28 mouse cellular contexts compared by ENCODE assay signal in the genomic region with DNA sequence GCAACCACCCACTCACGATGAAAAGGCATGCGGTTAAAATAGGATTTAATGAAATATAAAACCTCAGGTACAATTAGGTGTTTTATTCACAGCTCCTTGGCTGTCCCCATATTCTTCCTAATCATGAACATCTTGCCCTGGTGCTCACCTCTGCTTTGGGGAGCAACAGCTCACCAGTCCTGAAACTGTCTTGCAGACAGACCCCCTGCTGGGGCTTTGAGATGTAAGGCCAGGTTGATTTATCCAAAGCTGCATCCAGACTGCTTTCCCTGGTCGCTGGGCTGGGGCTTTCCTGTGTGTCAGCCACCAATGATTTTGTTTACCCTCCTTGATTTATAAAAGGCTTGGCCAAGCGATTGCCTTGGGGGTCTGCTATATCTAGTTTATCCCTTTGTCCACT.
"Had no signal": no experiment of that assay in that cellular context is flagged by ENCODE, and none has a peak within 500 bp of the region (broad histone marks: within the 10 kb centered on the region; RNA-seq: fewer than 3 reads in every experiment).

No protein-coding gene starts in this region.

- H3K9me3 ChIP-seq: heart, embryonic 13.5 days; heart, embryonic 15.5 days; limb, embryonic 15.5 days had no signal

- H3K36me3 ChIP-seq: heart, embryonic 13.5 days; heart, embryonic 15.5 days; hindbrain, embryonic 10.5 days; hindbrain, embryonic 12.5 days; kidney, embryonic 15.5 days; limb, embryonic 13.5 days; limb, embryonic 15.5 days; liver, embryonic 12.5 days had no signal

- ATAC-seq: hindbrain, embryonic 16.5 days; inflammation-experienced regulatory T-cells, adult 6 months; intestine, embryonic 16.5 days; liver, embryonic 12.5 days had no signal

- H3K27me3 ChIP-seq: heart, embryonic 13.5 days; heart, embryonic 15.5 days; hindbrain, embryonic 12.5 days; kidney, embryonic 15.5 days; limb, embryonic 15.5 days; liver, embryonic 12.5 days had no signal

- H3K4me2 ChIP-seq: heart, embryonic 11.5 days; heart, embryonic 13.5 days; heart, embryonic 15.5 days; hindbrain, embryonic 12.5 days; hindbrain, embryonic 14.5 days; kidney, embryonic 15.5 days; limb, embryonic 13.5 days; limb, embryonic 15.5 days; liver, embryonic 12.5 days had no signal

- H3K4me3 ChIP-seq: gastrocnemius, adult 2 months; heart, adult 2 months; heart, embryonic 13.5 days; heart, embryonic 15.5 days; hindbrain, embryonic 10.5 days; hindbrain, embryonic 12.5 days; kidney, embryonic 15.5 days; limb, embryonic 13.5 days; limb, embryonic 15.5 days; liver, embryonic 12.5 days had no signal

- DNase-seq: gastrocnemius, adult 2 months; gastrocnemius, postnatal 10 days; gastrocnemius, postnatal 25 days; heart, adult 2 months; heart, postnatal 4 days; kidney, adult 11 months; kidney, adult 2 months; kidney, adult 9 months; kidney, postnatal 14 days; kidney, postnatal 36 days; layer of hippocampus, adult 9-11 months; layer of hippocampus, postnatal 36 days; left cerebral cortex, postnatal 4 days had no signal

- H3K27ac ChIP-seq: gastrocnemius, adult 2 months; heart, adult 2 months; heart, embryonic 13.5 days; heart, embryonic 15.5 days; hindbrain, embryonic 10.5 days; hindbrain, embryonic 12.5 days; hindbrain, embryonic 14.5 days; kidney, embryonic 15.5 days; kidney, postnatal 0 days; limb, embryonic 13.5 days; limb, embryonic 15.5 days; liver, embryonic 12.5 days; liver, embryonic 14.5 days had no signal

- H3K4me1 ChIP-seq: heart, embryonic 13.5 days; heart, embryonic 15.5 days; hindbrain, embryonic 10.5 days; hindbrain, embryonic 12.5 days; kidney, embryonic 15.5 days; limb, embryonic 13.5 days; limb, embryonic 15.5 days; liver, embryonic 12.5 days had no signal

- H3K9ac ChIP-seq: heart, embryonic 13.5 days; heart, embryonic 15.5 days; hindbrain, embryonic 12.5 days; hindbrain, embryonic 14.5 days; kidney, embryonic 15.5 days; limb, embryonic 13.5 days; limb, embryonic 15.5 days; liver, embryonic 12.5 days; liver, embryonic 14.5 days had no signal
